Mouse (Mus musculus) liver, embryonic 14.5 days (tissue): ENCODE data around the gene Ppp2r3a.

Experiments
- CTCF ChIP-seq: IDR thresholded peaks from 2 replicates; pipeline ENCODE4 v1.5.1; 2016; ENCODE audit warnings: antibody characterized with exemption, low read depth, control low read depth
- EP300 ChIP-seq: IDR thresholded peaks from 2 replicates; pipeline ENCODE4 v1.6.1; 2016; ENCODE audit warnings: antibody characterized with exemption, low read depth

DNA sequence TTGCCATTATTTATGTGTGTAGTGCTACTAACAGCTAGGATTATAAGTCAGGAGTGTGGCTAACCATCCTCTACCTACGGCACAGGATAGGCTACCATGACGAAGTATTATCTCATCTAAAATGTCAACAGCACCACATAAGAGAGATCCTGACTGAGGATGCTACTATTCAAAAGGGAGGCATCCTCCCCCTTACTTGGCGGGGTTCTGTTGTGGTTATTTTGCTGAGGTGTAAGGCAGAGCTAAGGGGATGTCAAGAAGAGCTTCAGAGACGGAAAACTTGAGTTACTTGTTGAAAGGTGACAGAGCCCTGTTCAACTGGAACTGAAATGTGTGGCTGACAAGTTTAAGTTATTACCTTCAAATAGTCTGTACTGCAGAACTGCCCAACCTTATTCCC lies 2.0 kb downstream of the Ppp2r3a start:
- TF ChIP-seq CTCF (no peak), EP300 (no peak)
